Mouse (Mus musculus) CH12.LX (cell line): ENCODE results near the gene Brat1.

Source experiments
- CHD2 ChIP-seq: IDR thresholded peaks from 2 replicates; pipeline ENCODE4 v1.6.1; 2011; ENCODE audit warnings: low read length, improper control_type of control experiment
- CTCF ChIP-seq, 2 experiments: IDR thresholded peaks in 1 of 2; conservative IDR thresholded peaks in 1 of 2; 2 replicates each; pipeline ENCODE4 v1.5.1; 2011 to 2012; ENCODE audit warnings: low read depth in 2 of 2, low read length in 2 of 2, improper control_type of control experiment in 1 of 2, inconsistent platforms in 1 of 2, mild to moderate bottlenecking in 1 of 2, moderate library complexity in 1 of 2
- KAT2A ChIP-seq: IDR thresholded peaks from 2 replicates; pipeline ENCODE4 v1.6.1; 2012; ENCODE audit warnings: low read length, improper control_type of control experiment, inconsistent platforms; ENCODE audit not compliant: insufficient replicate concordance
- MAX ChIP-seq: IDR thresholded peaks from 2 replicates; pipeline ENCODE4 v1.6.1; 2011; ENCODE audit warnings: low read length, improper control_type of control experiment
- PAX5 ChIP-seq: IDR thresholded peaks from 2 replicates; pipeline ENCODE4 v1.6.1; 2012; ENCODE audit warnings: low read length, inconsistent platforms, mixed read lengths
- POLR2A ChIP-seq: IDR thresholded peaks from 2 replicates; pipeline ENCODE4 v1.6.1; 2011; ENCODE audit warnings: low read depth, mild to moderate bottlenecking, improper control_type of control experiment, low read length
- POLR2AphosphoS2 ChIP-seq: IDR thresholded peaks from 2 replicates; pipeline ENCODE4 v1.6.1; 2011; ENCODE audit warnings: low read depth, low read length, improper control_type of control experiment
- USF1 ChIP-seq: IDR thresholded peaks from 2 replicates; pipeline ENCODE4 v1.6.1; 2014; ENCODE audit warnings: low read depth, mild to moderate bottlenecking, inconsistent platforms, low read length, improper control_type of control experiment
- USF2 ChIP-seq: conservative IDR thresholded peaks from 2 replicates; pipeline ENCODE4 v1.6.1; 2011; ENCODE audit warnings: low read depth, low read length, improper control_type of control experiment

DNA sequence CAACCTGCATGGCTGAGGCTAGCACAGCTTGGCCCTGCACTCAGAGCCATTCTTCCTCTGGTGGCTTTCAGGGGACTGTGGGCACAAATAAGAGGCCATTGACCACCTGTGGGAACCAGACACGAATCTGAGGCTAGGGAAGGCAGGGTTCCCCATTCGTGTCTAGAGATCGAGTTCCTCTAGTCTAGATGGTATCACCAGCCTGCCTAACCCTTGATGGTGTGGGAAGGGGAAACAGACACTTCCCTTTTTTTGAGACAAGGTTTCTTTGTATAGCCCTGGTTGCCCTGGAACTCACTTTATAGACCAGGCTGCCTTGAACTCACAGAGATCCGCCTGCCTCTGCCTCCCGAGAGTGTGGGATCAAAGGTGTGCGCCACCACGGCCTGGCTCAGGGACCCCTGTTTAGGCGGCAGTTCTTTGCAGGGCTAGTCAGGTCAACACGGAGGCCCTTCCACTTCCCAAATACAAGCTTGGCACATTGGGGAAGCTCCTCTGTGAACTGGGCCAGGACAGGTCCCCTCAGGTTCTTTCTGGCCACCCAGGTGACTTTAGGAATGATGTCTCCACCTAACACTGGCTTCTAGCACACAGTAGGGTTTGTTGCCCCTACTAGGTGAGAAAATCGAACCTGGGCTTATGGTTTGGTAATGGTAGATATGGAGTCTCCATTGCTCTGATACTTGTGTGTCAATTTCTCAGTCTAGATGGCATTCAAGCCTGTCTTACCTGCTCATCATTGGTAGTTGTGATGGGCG is 26.4 kb downstream of the Brat1 start:
- TF ChIP-seq CHD2 = no peak
- no peak for TF ChIP-seq PAX5
- no peak for TF ChIP-seq USF1
- no peak for TF ChIP-seq POLR2AphosphoS2
- no peak for TF ChIP-seq CTCF (conservative IDR thresholded peaks at IDR 0.05 in 1 of 2, IDR thresholded peaks at IDR 0.05 in 1 of 2; ENCODE audit: low read depth in 2 of 2, low read length in 2 of 2)
- no peak for TF ChIP-seq KAT2A
- TF ChIP-seq POLR2A = no peak
- no peak for TF ChIP-seq MAX
- no peak for TF ChIP-seq USF2
